Mouse (Mus musculus): ENCODE results near the gene Arhgef19. TPM values are rescaled to one million over a fixed set of nuclear protein-coding genes. Genes with fewer than 3 reads are reported as not detected.

Gene Arhgef19
- total RNA-seq, 1 experiment from 2014 or later = not detected

DNA sequence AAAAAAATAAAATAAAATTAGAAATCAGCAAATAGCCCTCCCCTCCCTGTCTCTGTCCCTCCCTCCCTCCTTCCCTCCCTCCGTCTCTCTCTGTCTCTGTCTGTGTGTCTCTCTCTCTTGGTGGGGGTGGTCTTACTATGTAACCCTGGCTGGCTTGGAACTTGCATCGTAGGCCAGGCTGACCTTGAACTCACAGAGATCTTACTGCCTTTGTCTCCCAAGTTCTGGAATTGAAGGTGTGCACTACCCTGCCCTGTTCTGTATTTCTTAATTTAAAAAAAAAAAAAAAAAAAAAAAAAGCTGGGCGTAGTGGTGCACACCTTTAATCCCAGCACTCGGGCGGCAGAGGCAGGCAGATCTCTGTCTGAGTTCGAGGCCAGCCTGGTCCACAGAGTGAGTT, 40.5 kb downstream of the Arhgef19 start:
- ATAC-seq (ENCODE audit: extremely low read depth, insufficient number of reproducible peaks, low FRiP score, poor library complexity, severe bottlenecking) = no peak

DNA sequence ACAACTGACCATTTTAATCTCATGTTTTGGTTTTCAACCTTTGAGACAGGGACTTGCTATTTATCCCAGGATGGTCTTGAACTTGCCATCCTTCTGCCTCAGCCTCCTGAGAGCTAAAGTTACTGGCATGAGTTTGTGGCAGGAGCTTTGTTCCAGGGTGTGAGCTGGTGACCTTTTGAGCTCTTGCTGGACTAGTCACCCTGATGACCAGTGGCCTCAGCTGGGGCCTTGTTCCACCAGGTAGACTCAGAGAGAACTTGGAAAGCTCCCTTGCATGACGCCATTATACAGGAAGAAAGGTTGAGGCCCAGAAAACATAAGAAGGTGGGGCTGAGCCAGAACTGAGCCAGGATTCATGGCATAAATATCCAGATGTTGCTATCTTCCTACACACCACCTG, 41.2 kb downstream of the Arhgef19 start:
- no peak for ATAC-seq (ENCODE audit: extremely low read depth, insufficient number of reproducible peaks, low FRiP score, poor library complexity, severe bottlenecking)

DNA sequence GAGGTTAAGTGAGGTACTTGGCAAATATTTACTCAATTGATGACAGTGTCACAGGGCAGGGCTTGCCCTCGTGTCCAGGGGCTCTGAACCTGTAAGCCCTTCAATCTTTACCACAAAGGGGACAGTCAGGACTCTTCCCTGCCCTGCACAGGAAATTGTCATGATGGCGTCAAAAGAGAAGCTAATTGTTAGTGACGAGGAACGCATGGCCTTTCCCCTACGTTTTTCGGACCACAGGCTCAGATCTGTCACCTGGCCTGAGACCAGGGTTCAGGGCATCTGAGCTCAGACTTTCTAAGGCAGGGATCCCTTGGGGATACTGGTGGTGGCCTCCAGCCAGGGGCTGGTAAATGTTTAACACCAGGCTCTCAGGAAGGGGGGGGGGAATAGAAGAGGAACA, 41.9 kb downstream of the Arhgef19 start:
- no peak for ATAC-seq (ENCODE audit: extremely low read depth, insufficient number of reproducible peaks, low FRiP score, poor library complexity, severe bottlenecking)

DNA sequence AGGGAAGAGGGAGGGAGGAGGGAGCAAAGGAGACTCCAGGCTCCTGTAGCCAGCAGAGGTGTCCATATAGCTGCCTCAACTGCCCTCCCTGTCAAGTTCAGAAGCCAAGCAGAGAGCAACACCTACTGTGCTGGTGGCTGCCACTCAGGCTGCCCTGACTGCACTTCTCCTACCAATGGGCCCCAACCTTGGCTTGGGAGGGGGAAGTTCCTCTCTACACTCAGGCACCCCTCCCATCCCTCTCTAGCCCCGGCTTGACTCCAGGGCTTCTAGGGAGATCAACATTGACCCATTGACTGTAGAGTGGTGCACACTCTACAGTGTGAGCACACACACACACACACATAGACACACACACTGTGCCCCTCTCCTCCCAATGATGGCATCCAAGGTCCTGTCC, 42.3 kb downstream of the Arhgef19 start:
- no peak for ATAC-seq (ENCODE audit: extremely low read depth, insufficient number of reproducible peaks, low FRiP score, poor library complexity, severe bottlenecking)

DNA sequence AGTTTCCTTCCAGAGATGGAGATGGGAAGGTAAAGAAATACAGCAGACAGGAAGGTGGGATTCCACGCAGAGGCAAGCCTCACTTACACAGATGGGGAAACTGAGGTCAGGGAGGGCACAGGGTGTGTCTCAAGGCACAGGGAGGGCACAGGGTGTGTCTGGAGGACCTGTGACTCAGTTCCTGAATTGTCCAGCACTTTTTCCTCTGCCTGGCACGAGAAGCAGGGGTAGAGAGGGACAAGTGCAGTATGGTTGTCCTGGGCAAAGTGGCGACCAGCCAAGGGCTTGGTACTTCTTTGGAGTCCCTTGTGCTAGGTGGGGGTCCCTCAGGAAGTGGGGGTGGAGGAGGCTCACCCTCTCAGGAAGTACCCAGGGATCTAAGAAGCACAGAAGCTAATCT, 42.8 kb downstream of the Arhgef19 start:
- ATAC-seq (ENCODE audit: extremely low read depth, insufficient number of reproducible peaks, low FRiP score, poor library complexity, severe bottlenecking) = no peak

DNA sequence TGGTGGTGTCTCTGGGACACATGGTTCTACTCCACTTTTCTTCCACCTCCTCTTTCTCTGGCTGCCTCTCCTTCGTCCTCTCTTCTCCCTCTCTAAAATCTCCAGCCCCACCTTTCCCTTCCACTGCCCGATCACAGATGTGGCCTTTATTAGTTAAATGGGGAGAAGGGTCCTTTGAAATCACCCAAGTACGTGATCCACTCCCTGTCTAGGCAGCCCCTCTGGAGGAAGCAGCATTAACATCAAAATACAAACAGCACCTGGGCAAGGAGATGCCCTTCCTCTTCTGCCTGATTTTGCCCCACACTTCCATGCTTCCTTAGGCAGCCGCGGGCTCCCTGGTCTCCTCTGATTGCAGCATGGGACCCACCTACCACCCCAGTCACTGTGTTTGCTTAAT, 43.3 kb downstream of the Arhgef19 start:
- no peak for ATAC-seq (ENCODE audit: extremely low read depth, insufficient number of reproducible peaks, low FRiP score, poor library complexity, severe bottlenecking)

DNA sequence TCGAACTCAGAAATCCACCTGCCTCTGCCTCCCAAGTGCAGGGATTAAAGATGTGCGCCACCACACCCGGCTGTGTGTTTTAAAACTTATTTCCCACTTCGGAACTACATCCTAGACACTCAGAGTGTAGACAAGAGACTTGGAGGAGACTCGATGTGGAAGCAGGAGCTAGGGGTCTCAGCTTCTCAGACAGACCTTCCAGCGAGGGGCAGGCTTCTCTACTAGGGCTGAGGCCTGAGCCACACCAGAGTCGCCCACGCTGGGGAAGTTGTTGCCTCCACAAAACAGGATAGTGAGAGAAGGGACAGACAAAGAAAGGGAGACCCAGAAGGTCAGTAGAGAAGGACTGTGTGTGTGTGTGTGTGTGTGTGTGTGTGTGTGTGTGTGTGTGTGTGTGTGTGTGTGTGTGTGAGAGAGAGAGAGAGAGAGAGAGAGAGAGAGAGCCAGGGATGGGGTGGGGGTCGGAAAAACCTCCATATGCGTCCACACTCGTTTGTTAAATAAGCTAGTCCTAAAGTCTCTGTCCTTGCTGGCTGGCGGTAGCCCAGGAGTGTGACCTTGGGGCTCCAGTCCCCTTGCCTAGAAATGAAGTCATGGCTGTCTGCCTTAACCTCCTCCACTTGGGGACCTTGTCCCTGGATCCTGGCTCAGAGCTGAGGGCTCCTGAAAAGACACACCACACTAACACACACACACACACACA, 44.0 kb downstream of the Arhgef19 start:
- ATAC-seq (ENCODE audit: extremely low read depth, insufficient number of reproducible peaks, low FRiP score, poor library complexity, severe bottlenecking) = no peak

DNA sequence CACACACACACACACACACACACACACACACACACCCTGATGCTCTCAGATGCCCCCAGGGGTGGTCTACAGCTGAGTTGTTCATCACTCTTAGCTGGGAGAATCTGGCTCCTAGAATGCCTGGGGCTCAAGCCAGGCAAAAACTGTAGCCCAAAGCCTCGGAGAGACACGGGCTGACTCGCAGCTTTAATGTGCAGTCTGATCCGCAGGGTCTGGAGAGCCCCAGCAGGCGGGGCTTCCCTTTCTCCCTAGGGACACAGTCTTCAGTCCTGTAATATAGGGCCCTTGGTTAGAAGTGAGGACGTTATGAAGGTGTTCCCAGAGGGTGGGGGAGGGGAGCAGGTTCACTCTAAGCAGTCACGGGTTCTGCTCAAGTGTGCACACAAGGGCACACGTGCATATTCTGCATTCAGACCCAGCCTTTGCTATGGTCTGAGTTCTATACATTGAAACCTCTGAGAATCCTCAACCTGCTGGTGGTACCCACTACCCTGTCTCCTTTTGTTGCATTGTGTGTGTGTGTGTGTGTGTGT, 44.6 kb downstream of the Arhgef19 start:
- ATAC-seq (ENCODE audit: extremely low read depth, insufficient number of reproducible peaks, low FRiP score, poor library complexity, severe bottlenecking) = no peak

DNA sequence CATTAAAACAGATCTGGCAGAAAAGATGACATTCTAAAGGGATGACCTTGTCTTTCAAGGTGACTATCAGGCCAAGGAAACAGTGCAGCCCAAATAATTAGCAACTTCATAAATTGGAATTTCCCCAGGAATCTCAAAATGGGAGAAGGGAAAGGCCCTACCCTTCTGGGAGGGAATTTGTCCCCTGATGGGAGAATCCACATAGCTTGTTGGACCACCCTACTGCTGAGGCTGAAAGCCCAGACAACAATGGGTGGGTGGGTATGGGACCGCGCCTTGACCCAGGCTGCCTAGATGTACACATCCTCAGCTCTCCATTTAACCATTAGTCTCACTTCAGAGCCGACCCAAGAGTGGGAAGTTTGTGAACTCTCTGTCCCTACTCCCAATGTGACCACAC, 45.2 kb downstream of the Arhgef19 start:
- no peak for ATAC-seq (ENCODE audit: extremely low read depth, insufficient number of reproducible peaks, low FRiP score, poor library complexity, severe bottlenecking)

DNA sequence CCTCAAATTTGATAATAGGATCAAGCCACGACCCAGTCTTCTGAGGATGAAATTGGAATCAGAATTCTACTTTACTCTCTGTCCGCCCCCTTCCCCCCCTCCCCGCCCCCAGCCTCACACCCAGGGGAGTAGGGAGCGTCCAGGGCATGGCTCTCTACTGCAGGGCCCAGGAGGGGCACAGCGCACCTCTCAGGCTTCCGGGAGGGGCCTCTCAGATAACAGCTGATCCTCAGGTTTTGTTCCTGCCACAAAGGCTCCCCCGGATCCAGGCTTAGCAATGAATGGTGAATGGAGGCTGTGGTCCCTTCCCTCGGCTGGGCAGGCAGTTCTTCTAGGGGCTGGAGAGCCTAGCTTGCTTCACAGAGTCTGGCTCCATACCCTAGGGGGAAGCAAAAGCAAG, 45.8 kb downstream of the Arhgef19 start:
- no peak for ATAC-seq (ENCODE audit: extremely low read depth, insufficient number of reproducible peaks, low FRiP score, poor library complexity, severe bottlenecking)

DNA sequence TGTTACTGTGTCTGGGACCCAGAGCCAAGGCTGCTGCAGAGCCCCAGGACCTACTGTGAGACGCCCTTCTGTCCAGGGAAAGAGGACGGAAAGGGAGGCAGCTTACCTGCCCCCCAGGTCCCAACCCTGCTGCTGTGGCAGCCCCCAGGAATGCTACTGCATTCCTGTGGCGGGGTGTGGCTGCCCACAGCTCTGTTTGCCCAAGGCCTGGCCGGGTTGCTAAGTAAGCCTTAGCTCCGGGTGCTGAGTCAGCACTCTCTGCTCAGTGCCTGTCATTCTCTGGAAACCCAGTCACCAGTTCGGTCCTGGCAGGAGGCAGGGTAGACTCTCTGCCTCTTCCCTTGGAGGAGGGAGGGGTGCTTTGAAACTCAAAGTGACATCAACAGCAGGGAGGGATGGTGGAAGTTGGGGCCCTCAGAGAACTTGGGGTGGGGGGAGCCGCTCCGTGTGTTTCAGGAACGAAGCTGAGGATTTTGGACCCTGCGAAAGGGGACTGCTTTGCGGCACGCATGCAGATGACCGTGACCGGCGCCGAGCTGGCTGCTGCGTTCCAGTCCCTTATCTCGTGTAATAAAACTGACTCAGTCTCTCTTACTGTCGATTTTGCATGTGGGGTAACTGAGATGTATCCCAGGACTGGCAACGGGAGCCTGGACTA, 47.7 kb downstream of the Arhgef19 start:
- ATAC-seq (ENCODE audit: extremely low read depth, insufficient number of reproducible peaks, low FRiP score, poor library complexity, severe bottlenecking) = no peak

DNA sequence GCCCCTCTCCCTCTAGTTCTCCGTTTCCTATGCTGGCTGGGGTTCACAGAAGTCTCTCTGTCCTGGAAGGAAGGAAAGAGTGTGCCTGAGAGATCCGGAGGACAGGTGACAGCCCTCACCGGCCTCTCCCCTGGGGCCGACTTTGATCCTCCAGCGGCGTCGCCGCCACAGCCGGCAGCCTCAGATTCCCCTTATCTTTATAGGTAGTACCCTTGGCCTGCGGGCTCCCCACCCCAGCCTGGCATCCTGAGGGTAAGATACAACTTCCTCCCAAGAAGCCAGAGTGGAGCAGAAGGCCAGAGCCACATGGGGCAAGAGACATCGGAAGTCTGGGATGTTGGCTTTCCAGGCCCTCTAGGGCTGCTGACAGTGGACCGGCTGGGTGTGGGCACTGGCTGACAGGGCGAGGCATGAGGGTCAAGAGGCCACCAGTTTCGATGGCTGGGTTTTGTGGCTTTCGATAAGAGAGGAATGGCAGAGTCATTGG, 48.3 kb downstream of the Arhgef19 start:
- no peak for ATAC-seq (ENCODE audit: extremely low read depth, insufficient number of reproducible peaks, low FRiP score, poor library complexity, severe bottlenecking)

DNA sequence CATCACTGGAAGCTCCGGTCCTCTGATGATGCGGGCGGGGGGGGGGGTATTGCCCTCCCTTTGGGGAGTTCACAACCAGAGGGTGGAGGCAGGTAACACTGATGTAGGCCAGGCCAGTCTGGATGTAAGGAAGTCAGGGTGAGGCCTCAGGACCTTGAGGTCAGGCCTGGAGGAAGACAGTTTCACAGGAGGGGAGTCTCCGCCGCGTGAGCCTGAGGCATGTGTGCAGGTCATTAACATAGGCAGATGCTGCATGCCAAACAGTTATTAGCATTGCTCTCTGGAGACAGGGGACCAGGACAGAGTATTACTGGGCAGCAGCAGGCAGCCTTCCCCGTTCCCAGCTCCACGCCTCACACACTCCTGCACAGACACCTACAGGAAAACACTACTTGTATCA, 48.9 kb downstream of the Arhgef19 start:
- ATAC-seq (ENCODE audit: extremely low read depth, insufficient number of reproducible peaks, low FRiP score, poor library complexity, severe bottlenecking) = no peak

DNA sequence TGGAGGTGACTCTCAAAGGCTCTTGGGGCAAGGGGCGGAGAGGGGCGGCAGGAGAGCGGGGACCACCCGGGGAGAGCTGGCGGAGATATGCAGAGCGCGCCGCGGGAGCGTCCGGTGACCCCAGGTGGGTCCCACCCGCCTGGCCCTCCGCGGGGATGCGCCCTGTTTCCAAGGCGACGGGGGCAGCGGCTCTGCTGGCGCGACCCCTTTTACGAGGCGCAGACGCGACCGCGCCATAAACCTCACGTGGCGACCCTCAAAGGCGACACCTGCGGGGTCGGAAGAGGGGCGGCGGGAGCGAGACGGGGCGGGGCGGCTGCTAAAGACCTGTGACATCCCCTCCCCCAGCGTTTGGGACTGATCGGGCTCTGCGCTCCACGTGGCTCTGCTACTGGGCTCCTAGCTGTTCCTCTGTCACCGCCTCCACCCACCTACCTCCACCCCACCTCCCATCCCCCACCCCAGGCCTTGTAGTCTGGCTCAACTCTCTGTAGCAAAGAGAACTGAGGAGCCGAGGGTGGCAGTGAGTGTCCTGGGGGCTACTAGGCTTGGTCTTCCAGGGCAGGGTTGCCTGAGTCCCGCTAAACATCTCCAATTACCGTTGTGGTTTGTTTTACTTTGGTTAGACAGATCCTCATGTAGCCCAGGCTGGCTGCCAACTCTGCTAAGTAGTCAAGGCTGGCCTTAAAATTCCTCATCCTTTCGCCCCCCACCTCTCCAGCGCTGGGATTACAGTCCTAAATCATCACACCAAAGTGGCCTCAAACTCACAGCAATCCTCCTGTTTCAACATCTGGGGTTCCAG, 52.5 kb downstream of the Arhgef19 start:
- ATAC-seq (ENCODE audit: extremely low read depth, insufficient number of reproducible peaks, low FRiP score, poor library complexity, severe bottlenecking) = no peak

DNA sequence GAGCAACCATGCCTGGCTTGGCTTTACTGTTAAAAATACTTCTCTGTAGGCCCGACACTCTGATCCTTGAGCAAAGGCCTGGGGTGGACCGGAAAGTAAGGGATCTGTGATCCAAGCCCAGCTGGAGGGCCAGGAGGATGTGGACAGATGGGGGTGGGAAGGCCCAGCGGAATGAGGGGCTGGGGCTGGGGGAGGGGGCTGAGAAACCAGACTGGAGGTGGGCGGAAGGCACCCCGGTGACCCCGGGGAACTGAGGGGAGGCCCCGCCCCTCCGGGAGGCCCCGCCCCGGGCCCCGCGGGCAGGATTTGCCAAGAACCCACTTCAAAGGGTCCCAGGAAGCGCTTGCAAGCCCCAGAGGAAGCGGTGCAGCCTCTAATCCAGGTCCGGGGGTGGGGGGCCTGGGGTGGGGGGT, 56.5 kb downstream of the Arhgef19 start:
- no peak for ATAC-seq (ENCODE audit: extremely low read depth, insufficient number of reproducible peaks, low FRiP score, poor library complexity, severe bottlenecking)

DNA sequence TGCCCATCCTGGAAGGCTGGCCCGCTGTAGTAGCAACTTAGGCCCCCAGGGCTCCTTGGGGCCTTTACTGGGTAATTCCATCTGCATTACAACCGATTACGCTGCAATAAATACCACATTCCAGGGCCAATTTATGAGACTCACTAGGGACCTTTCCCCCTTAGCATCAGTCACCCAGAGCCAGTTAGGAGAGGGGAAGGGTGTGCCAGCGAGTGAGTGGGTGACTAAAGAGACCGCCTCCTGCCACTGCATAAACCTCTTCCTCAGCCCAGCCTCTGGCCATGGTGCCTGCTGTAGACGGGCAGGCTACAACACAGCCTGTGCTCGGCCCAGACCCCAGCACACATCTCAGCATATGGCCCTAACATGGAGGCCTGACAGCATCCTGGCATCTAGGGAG, 58.6 kb downstream of the Arhgef19 start:
- no peak for ATAC-seq (ENCODE audit: extremely low read depth, insufficient number of reproducible peaks, low FRiP score, poor library complexity, severe bottlenecking)

DNA sequence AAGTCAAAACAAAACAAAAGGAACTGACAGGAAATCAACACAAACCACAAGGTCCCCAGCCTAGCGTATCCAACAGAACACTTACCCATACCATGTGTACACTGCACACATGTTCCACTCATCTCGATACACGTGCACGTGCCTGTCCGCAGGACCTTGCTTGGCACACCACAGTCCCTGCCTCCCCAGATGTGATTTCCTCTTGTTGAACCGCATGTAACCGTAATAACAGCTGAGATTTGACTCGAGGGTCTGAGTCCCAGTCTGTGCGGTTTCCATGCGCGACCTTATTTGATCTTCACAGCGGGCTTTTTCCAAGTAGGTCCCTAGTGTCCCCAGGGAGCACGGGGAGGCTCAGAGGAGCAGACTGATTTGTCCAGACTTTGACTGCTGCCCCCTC, 60.1 kb downstream of the Arhgef19 start:
- 0 out of 2 replicates have a peak, but pooled peaks have one; percentile 9 for ATAC-seq (ENCODE audit: extremely low read depth, insufficient number of reproducible peaks, low FRiP score, poor library complexity, severe bottlenecking)

DNA sequence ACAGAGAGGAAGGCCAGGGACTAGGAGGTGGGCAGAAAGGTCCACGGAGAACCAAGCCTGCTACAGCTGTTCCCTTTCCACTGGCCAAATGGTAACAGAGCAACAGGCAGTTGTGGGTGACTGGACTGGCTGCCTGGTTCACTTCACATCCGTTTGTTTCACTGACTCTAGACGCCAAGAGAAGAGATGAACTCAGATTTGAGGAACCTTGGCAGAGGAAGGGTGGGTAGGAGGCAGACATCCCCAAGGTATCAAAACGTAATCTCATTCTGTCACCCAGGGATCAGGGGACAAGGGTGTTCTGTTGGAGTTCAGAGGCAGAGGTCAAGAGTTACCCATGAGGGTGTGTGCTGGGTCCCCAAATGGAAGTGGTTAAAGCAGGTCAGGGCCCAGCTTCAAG, 60.9 kb downstream of the Arhgef19 start:
- ATAC-seq (ENCODE audit: extremely low read depth, insufficient number of reproducible peaks, low FRiP score, poor library complexity, severe bottlenecking) = no peak

DNA sequence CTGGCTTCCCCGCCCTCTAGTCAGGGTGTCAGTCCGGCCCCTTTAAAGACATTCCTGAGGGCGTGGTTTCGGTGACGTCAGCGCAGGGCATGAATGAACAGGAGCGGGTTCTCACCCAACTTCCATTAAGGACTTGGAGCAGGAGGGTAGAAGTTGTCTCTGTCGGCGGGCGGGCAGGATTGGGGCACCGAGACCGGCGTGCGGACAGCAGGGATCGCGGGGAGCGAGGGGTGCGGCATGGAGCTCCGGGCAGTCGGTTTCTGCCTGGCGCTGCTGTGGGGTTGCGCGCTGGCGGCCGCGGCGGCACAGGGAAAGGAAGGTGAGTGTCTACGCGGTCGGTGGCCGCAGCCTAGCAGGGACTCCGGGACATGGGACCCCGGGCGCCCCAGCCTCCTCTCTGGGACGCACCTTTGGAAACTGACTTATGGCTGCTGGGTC, 61.8 kb downstream of the Arhgef19 start, which contains the start of gene Epha2:
Epha2 (plus strand) TSS at position 125 of the 438 bp plus-strand sequence.
- no peak for ATAC-seq (ENCODE audit: extremely low read depth, insufficient number of reproducible peaks, low FRiP score, poor library complexity, severe bottlenecking)
